Mouse (Mus musculus) mouse embryonic stem cell (cell line): ENCODE measurements around the gene Wdfy4.

Experiments used
- in situ Hi-C, 2 experiments: fragments of 300-500 bp; cut with MboI; formaldehyde crosslinking; loops; 1 replicate in 1 of 2; 3 replicates in 1 of 2; pipeline ENCODE4 v1.14.3; 2019 to 2020; ENCODE audit warnings: low sequenced_read_pairs in 2 of 2, low pct_unique_long_range_greater_than_20kb in 1 of 2, mixed read lengths in 1 of 2; ENCODE audit not compliant: unreplicated experiment in 1 of 2

Wdfy4 gene

GRCm38 (mm10) chr14:32934064-32934463 is 251.2 kb downstream of the Wdfy4 start:
- in situ Hi-C loops, result no loop called here

GRCm38 (mm10) chr14:32932220-32932619 is 253.1 kb downstream of the Wdfy4 start:
- in situ Hi-C loops, result no loop called here

- in situ Hi-C loops, result no loop called here
These were observed 253.6 kb downstream of the Wdfy4 start for GRCm38 (mm10) chr14:32931709-32932108.

GRCm38 (mm10) chr14:32923871-32924270 is 261.4 kb downstream of the Wdfy4 start:
- in situ Hi-C loops, result no loop called here

GRCm38 (mm10) chr14:32917919-32918318 is 267.4 kb downstream of the Wdfy4 start:
- in situ Hi-C loops, result no loop called here

GRCm38 (mm10) chr14:32915360-32915759 is 269.9 kb downstream of the Wdfy4 start:
- in situ Hi-C loops, result no loop called here

GRCm38 (mm10) chr14:32911187-32911586 is 274.1 kb downstream of the Wdfy4 start:
- in situ Hi-C loops, result no loop called here
